Mouse (Mus musculus) small intestine, adult 2 months (tissue): ENCODE measurements at regions not wholly inside any gene's neighbourhood (a gene's known extent, or its start where the extent isn't known, plus 50 kb on each side); places are given as distances from the start of the nearest gene placed in this dataset.

Experiments used
- CTCF ChIP-seq: fragments of 200-500 bp; IDR thresholded peaks from 2 replicates; pipeline ENCODE4 v1.5.1; 2012; ENCODE audit warnings: low read depth, mild to moderate bottlenecking, control low read depth, inconsistent platforms, low read length, moderate library complexity, mixed read lengths; ENCODE audit not compliant: insufficient replicate concordance, insufficient read length; ENCODE audit errors: extremely low read depth
- POLR2A ChIP-seq: fragments of 200-500 bp; IDR thresholded peaks from 2 replicates; pipeline ENCODE4 v1.6.1; 2012; ENCODE audit warnings: low read depth, mild to moderate bottlenecking, control low read depth, inconsistent platforms, low read length, moderate library complexity

- TF ChIP-seq CTCF, result no peak
- no peak for TF ChIP-seq POLR2A
Observed at GRCm38 (mm10) chr13:51918108-51918507, 71.6 kb downstream of the Gadd45g start.
